Mouse (Mus musculus): ENCODE measurements around the gene Myrfl.

DNA sequence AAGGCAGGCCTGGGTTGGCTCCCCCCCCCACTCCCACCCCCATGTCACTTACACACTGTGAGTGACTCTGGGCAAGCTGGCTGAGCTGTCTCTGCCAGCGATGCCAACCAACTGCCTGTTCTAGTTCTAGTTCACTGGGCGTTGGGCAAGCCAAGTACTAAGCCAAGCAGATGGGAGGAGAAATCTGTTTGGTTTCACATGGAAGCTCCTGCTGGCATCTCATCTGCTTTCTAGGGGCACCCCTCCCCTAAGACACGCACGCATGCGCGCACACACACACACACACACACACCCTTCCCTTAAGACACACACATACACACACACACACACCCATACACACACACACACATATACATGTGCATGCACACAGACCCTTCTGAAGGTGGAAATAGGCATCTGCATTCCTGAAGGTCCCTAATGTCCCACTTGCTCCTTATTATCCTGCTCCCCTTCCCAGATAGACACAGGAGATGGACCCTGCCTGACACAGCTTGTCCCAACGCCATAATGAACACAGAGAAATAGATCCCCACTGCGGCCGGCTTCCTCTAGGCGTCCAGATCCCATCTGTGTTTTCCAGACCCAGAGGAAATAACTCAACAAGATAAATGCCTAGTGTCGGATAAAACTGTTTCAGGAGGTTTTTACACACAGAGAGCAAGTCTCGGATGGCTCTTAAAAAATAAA, 25.2 kb downstream of the Myrfl start:
- TF ChIP-seq GATA1 (IDR thresholded peaks at IDR 0.05; ENCODE audit: borderline replicate concordance, low read length), result no peak
- TF ChIP-seq FLI1 (IDR thresholded peaks at IDR 0.05; ENCODE audit: low read length), result no peak

All from megakaryocyte, embryonic 14.5 days (primary cell).